Mouse (Mus musculus) spleen, adult 2 months (tissue): ENCODE results near the gene Il12rb2.

Experiments used
- CTCF ChIP-seq: fragments of 200-500 bp; IDR thresholded peaks from 2 replicates; pipeline ENCODE4 v1.5.1; 2011; ENCODE audit warnings: mild to moderate bottlenecking, inconsistent platforms; ENCODE audit not compliant: insufficient read depth, insufficient read length, insufficient replicate concordance; ENCODE audit errors: extremely low read depth
- POLR2A ChIP-seq: fragments of 200-500 bp; IDR thresholded peaks from 2 replicates; pipeline ENCODE4 v1.6.1; 2011; ENCODE audit warnings: low read depth, low read length, inconsistent platforms

DNA sequence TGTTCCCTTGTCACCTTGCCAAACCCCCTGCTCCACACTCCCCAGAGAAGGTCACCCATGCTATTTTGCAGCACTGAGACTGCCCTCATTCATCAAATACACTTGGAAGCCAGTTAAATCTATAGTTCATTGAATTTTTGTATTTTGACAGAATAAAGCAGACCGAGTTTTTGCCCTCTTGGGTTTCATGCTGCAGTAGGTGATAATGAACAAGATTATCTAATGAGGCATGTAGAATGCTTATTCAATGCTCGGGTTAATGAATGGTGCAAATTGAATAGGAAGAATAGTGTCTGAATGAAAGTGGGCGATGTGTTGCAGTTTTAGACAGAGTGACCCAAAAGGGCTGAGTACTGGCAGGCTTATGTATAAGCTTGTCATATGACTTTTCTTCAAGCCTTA is 29.3 kb upstream of the Il12rb2 start:
- TF ChIP-seq POLR2A: no peak
- no peak for TF ChIP-seq CTCF
